Mouse (Mus musculus) spleen, adult 12 weeks (tissue): ENCODE data around the gene Gm5483.
"Not testable (repeated sequence)": the region's sequence is repeated elsewhere in the genome, so short reads cannot be mapped to it uniquely, and the experiment has no call there.

ENCODE experiments used
- DNase-seq: peaks from one replicate; pipeline ENCODE4 v3.0.0; 2022; ENCODE audit warnings: low spot score

Gm5483 gene

GRCm38 (mm10) chr16:36183912-36184311 lies at the start of gene Gm5483:
Gm5483 (plus strand) TSS chr16:36184212.
- not testable (repeated sequence) for DNase-seq

- no peak for DNase-seq
Measured at GRCm38 (mm10) chr16:36138201-36138600, 45.8 kb upstream of the Gm5483 start.

GRCm38 (mm10) chr16:36156402-36156975 lies 27.5 kb upstream of the Gm5483 start, which contains the start of gene Stfa2l1:
Stfa2l1 (plus strand) TSS chr16:36156811.
- DNase-seq, result no peak

DNA sequence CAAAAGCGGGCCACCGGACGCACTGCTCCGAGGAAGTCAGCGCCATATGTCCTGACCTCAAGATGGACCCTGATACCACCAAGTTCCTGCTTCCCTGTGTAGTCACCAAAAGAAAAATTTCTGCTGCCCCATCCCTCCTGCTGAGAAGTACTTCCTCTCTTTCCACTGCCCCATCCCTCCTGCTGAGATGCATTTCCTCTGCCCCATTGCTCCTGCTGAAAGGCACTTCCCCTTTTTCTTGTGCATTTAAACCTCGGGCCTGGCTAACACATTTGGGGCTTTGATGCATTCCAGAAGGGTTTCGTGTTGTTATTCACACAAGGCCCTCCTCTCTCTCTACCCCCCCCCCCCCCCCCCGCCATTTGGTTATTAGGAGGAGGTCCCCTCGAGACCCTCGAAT lies 16.2 kb upstream of the Gm5483 start:
- DNase-seq, result not testable (repeated sequence)

DNA sequence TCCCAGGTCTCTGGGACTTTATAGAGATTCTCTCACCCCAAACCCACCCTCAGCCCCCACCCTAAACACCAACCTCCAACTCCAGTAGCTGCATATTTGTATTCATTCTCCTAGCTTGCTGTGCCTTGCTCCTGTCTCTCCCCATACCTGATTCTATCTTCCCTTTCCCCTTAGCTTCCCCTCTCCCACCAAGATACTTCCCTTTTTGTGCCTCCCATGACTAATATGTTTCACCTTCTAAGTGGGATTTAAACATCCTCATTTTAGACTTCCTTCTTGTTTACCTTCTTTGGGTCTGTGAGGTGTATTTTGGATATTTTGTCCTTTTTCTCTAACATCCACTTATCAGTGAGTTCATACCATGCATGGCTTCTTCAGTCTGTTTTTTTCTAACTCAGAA lies 7.9 kb upstream of the Gm5483 start:
- no peak for DNase-seq

GRCm38 (mm10) chr16:36179910-36180309 lies 4.1 kb upstream of the Gm5483 start:
- no peak for DNase-seq

DNA sequence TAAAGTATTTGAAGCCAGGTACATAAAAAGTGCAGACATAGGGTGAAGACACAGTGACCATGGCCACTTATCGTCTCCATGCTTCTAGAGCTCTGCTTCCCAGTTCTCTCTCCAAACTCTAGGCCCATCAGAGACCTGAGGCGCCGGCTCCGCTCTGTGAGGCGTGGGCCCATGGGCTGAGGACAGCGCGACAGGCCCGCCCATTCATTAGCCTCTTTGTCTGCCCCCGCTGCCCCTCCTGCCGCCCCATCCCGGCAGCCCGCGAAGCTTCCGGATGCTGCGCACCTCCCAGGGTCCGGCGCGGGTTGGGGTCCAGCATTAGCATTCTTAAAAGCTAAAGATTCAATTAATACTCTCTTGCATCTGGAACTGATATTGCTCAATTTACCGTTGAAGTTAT lies 15.2 kb downstream of the Gm5483 start:
- DNase-seq, result no peak

DNA sequence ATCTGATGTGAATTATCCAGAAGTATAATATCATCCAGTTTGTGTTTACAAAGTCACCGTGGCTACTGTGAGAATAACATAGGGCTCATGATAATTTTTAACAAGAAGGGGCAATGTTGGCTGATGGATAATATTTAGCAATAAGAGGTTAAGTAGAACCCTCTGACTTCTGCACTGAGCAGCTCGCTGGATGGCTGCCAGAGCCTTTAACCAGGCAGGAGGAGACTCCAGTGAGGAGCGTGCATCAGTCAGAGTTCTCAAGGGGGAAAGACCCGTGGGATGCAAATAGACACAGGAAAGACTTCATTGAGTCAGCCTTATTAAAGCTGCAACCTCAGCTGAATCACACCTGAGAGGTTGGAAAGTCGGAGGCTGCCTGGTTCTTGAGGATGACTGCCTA lies 19.8 kb downstream of the Gm5483 start:
- DNase-seq, result no peak

DNA sequence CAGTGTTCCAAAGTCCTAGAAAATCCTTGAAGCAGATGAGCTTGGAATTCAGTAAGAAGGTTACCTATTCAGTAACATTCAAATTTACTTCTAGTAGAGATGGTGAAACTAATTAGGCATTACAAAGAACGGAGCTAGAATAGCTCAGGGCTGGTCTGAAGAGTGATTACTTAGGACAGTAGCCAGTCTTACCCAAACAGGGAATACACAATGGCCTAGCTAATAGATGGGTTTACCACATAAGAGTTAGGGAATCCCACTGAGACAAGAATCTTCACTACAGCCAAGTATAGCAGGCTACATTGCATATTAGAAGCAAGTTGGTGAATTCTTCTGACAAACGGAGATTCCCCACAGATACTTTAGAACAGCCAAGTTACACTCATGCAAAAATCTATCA lies 21.7 kb downstream of the Gm5483 start:
- not testable (repeated sequence) for DNase-seq

GRCm38 (mm10) chr16:36209967-36210453 lies 26.0 kb downstream of the Gm5483 start, which contains the start of gene Gm5416:
Gm5416 (plus strand) TSS chr16:36210403.
- no peak for DNase-seq

DNA sequence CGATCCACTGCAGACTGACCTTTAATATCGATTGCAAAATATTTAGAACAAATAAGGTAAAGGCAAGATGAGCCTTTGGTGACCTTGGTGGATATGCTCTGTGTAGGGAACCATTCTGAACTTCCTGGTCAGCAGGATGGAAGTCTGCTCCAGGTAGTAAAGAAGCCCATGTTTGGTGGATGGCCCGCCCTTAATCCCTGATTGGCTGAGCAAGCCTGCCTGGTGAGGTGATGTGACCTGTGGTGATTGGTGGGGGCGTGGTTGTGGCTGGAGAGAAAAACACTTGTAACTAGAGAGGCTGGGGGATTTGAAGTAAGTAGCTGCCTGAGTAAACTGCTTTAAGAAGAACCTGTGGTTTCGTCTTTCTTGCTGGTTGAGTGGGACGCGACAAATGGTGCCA lies 37.2 kb downstream of the Gm5483 start, which contains the start of gene 2010005H15Rik:
TSS of gene 2010005H15Rik (plus strand) at position 301 of the 400 bp plus-strand sequence.
- not testable (repeated sequence) for DNase-seq
